Mouse (Mus musculus) erythroblast, embryonic 14.5 days (primary cell): ENCODE data around the gene Zfp672.

Source experiments
- GATA1 ChIP-seq: IDR thresholded peaks from 2 replicates; pipeline ENCODE4 v1.6.1; 2012; ENCODE audit warnings: low read length, inconsistent platforms, mixed read lengths
- TAL1 ChIP-seq: IDR thresholded peaks from 3 replicates; pipeline ENCODE4 v1.6.1; 2012; ENCODE audit warnings: low read length, inconsistent platforms, mixed read lengths

GRCm38 (mm10) chr11:58307411-58308080 lies 22.6 kb downstream of the Zfp672 start:
- no peak for TF ChIP-seq TAL1
- TF ChIP-seq GATA1 = no peak
